Mouse (Mus musculus): Measurements from ENCODE around the gene Gpr4. TPM values are rescaled to one million over a fixed set of nuclear protein-coding genes. Genes with fewer than 3 reads are reported as not detected.

The Gpr4 gene
- polyA plus RNA-seq, 1 experiment = 3.3 TPM

GRCm38 (mm10) chr7:19165656-19166423 is 46.5 kb upstream of the Gpr4 start, which contains the start of gene Gipr:
TSS of gene Gipr (minus strand) at chr7:19166127.
- Histone ChIP-seq H3K27ac (ENCODE audit: insufficient read depth, low read length) (no peak within 1 kb of the TSS), H3K27me3 (ENCODE audit: control insufficient read depth, insufficient read depth, low read length, poor library complexity, severe bottlenecking) (no peaks in the 10 kb centered on the region), H3K9me3 (replicated peaks; ENCODE audit: control insufficient read depth, insufficient read depth, low read length, poor library complexity, severe bottlenecking) (no peaks in the 10 kb centered on the region), H3K36me3 (ENCODE audit: control insufficient read depth, insufficient read depth, low read length, poor library complexity, severe bottlenecking) (no peaks in the 10 kb centered on the region), H3K9ac (ENCODE audit: low read depth, poor library complexity, severe bottlenecking) (no peak within 1 kb of the TSS), H3K4me3 (ENCODE audit: low read depth, low read length) (peak within 1 kb of the TSS; percentile 40), H3K4me1 (ENCODE audit: control insufficient read depth, insufficient read depth, low read length) (peaks cover 2% of the 10 kb centered on the region)
- no peak for TF ChIP-seq CTCF (IDR thresholded peaks at IDR 0.05; ENCODE audit: low read depth, low read length)
- no peak for TF ChIP-seq POLR2A (IDR thresholded peaks at IDR 0.05; ENCODE audit: insufficient read depth, low read length)
- no peak for TF ChIP-seq EP300 (IDR thresholded peaks at IDR 0.05; ENCODE audit: insufficient read depth, low read depth, low read length)

- TF ChIP-seq EP300 (IDR thresholded peaks at IDR 0.05; ENCODE audit: insufficient read depth, low read depth, low read length) (no peak), CTCF (IDR thresholded peaks at IDR 0.05; ENCODE audit: low read depth, low read length) (peak; percentile 50)
- Histone ChIP-seq H3K27ac (ENCODE audit: insufficient read depth, low read length) (no peak overlapping the region), H3K4me1 (ENCODE audit: control insufficient read depth, insufficient read depth, low read length) (peaks cover 2% of the 10 kb centered on the region), H3K9ac (ENCODE audit: low read depth, poor library complexity, severe bottlenecking) (no peak overlapping the region), H3K27me3 (ENCODE audit: control insufficient read depth, insufficient read depth, low read length, poor library complexity, severe bottlenecking) (no peaks in the 10 kb centered on the region), H3K9me3 (replicated peaks; ENCODE audit: control insufficient read depth, insufficient read depth, low read length, poor library complexity, severe bottlenecking) (no peaks in the 10 kb centered on the region), H3K36me3 (ENCODE audit: control insufficient read depth, insufficient read depth, low read length, poor library complexity, severe bottlenecking) (no peaks in the 10 kb centered on the region), H3K4me3 (ENCODE audit: low read depth, low read length) (no peak overlapping the region)
Measured at GRCm38 (mm10) chr7:19166990-19167389, 45.3 kb upstream of the Gpr4 start.

- H3K9me3 ChIP-seq (replicated peaks; ENCODE audit: control insufficient read depth, insufficient read depth, low read length, poor library complexity, severe bottlenecking) = no peaks in the 10 kb centered on the region
- no peaks in the 10 kb centered on the region for H3K27me3 ChIP-seq (ENCODE audit: control insufficient read depth, insufficient read depth, low read length, poor library complexity, severe bottlenecking)
- no peak for TF ChIP-seq EP300 (IDR thresholded peaks at IDR 0.05; ENCODE audit: insufficient read depth, low read depth, low read length)
- no peak for TF ChIP-seq CTCF (IDR thresholded peaks at IDR 0.05; ENCODE audit: low read depth, low read length)
- no peak for TF ChIP-seq POLR2A (IDR thresholded peaks at IDR 0.05; ENCODE audit: insufficient read depth, low read length)
- no peak overlapping the region for H3K9ac ChIP-seq (ENCODE audit: low read depth, poor library complexity, severe bottlenecking)
- no peak overlapping the region for H3K4me3 ChIP-seq (ENCODE audit: low read depth, low read length)
- no peaks in the 10 kb centered on the region for H3K36me3 ChIP-seq (ENCODE audit: control insufficient read depth, insufficient read depth, low read length, poor library complexity, severe bottlenecking)
- H3K27ac ChIP-seq (ENCODE audit: insufficient read depth, low read length) = no peak overlapping the region
- H3K4me1 ChIP-seq (ENCODE audit: control insufficient read depth, insufficient read depth, low read length) = peaks cover 3% of the 10 kb centered on the region
Measured at GRCm38 (mm10) chr7:19169506-19169905, 42.8 kb upstream of the Gpr4 start.

- Histone ChIP-seq H3K27ac (ENCODE audit: insufficient read depth, low read length) (no peak overlapping the region), H3K27me3 (ENCODE audit: control insufficient read depth, insufficient read depth, low read length, poor library complexity, severe bottlenecking) (no peaks in the 10 kb centered on the region), H3K4me3 (ENCODE audit: low read depth, low read length) (no peak overlapping the region), H3K36me3 (ENCODE audit: control insufficient read depth, insufficient read depth, low read length, poor library complexity, severe bottlenecking) (no peaks in the 10 kb centered on the region), H3K9me3 (replicated peaks; ENCODE audit: control insufficient read depth, insufficient read depth, low read length, poor library complexity, severe bottlenecking) (no peaks in the 10 kb centered on the region), H3K4me1 (ENCODE audit: control insufficient read depth, insufficient read depth, low read length) (peaks cover 3% of the 10 kb centered on the region), H3K9ac (ENCODE audit: low read depth, poor library complexity, severe bottlenecking) (no peak overlapping the region)
- no peak for TF ChIP-seq EP300 (IDR thresholded peaks at IDR 0.05; ENCODE audit: insufficient read depth, low read depth, low read length)
- TF ChIP-seq CTCF (IDR thresholded peaks at IDR 0.05; ENCODE audit: low read depth, low read length) = no peak
- no peak for TF ChIP-seq POLR2A (IDR thresholded peaks at IDR 0.05; ENCODE audit: insufficient read depth, low read length)
Measured at GRCm38 (mm10) chr7:19170142-19170541, 42.2 kb upstream of the Gpr4 start.

DNA sequence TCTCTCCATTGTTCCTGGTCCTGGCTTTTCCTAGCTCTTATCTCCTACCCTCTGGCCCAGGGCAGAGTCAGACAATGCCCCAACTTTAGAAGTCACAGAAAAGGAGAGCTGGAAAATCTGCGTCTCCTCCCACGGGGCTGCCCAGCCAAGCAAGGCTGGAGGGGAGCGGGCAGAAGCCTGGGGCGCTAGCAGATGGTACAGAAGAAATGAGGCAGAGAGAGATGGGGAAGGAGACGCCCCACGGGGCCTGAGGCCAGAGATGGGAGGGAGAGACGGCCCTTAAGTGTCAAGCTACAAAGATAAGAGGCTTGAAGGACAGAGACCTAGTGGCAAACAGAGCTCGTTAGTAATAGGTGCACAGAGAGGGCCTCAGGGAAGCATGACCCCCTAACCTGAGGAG is 40.5 kb upstream of the Gpr4 start:
- H3K9ac ChIP-seq (ENCODE audit: low read depth, poor library complexity, severe bottlenecking) = no peak overlapping the region
- H3K4me1 ChIP-seq (ENCODE audit: control insufficient read depth, insufficient read depth, low read length) = peaks cover 3% of the 10 kb centered on the region
- TF ChIP-seq EP300 (IDR thresholded peaks at IDR 0.05; ENCODE audit: insufficient read depth, low read depth, low read length) (no peak), CTCF (IDR thresholded peaks at IDR 0.05; ENCODE audit: low read depth, low read length) (no peak), POLR2A (IDR thresholded peaks at IDR 0.05; ENCODE audit: insufficient read depth, low read length) (no peak)
- H3K27ac ChIP-seq (ENCODE audit: insufficient read depth, low read length) = no peak overlapping the region
- no peaks in the 10 kb centered on the region for H3K9me3 ChIP-seq (replicated peaks; ENCODE audit: control insufficient read depth, insufficient read depth, low read length, poor library complexity, severe bottlenecking)
- H3K36me3 ChIP-seq (ENCODE audit: control insufficient read depth, insufficient read depth, low read length, poor library complexity, severe bottlenecking) = no peaks in the 10 kb centered on the region
- no peaks in the 10 kb centered on the region for H3K27me3 ChIP-seq (ENCODE audit: control insufficient read depth, insufficient read depth, low read length, poor library complexity, severe bottlenecking)
- no peak overlapping the region for H3K4me3 ChIP-seq (ENCODE audit: low read depth, low read length)

- H3K27me3 ChIP-seq (ENCODE audit: control insufficient read depth, insufficient read depth, low read length, poor library complexity, severe bottlenecking) = no peaks in the 10 kb centered on the region
- TF ChIP-seq POLR2A (IDR thresholded peaks at IDR 0.05; ENCODE audit: insufficient read depth, low read length) (no peak), EP300 (IDR thresholded peaks at IDR 0.05; ENCODE audit: insufficient read depth, low read depth, low read length) (no peak), CTCF (IDR thresholded peaks at IDR 0.05; ENCODE audit: low read depth, low read length) (peak; percentile 77)
- no peaks in the 10 kb centered on the region for H3K36me3 ChIP-seq (ENCODE audit: control insufficient read depth, insufficient read depth, low read length, poor library complexity, severe bottlenecking)
- H3K27ac ChIP-seq (ENCODE audit: insufficient read depth, low read length) = no peak overlapping the region
- H3K4me1 ChIP-seq (ENCODE audit: control insufficient read depth, insufficient read depth, low read length) = peaks cover 3% of the 10 kb centered on the region
- peak overlapping the region; percentile 36 for H3K4me3 ChIP-seq (ENCODE audit: low read depth, low read length)
- H3K9me3 ChIP-seq (replicated peaks; ENCODE audit: control insufficient read depth, insufficient read depth, low read length, poor library complexity, severe bottlenecking) = no peaks in the 10 kb centered on the region
- H3K9ac ChIP-seq (ENCODE audit: low read depth, poor library complexity, severe bottlenecking) = no peak overlapping the region
Measured at GRCm38 (mm10) chr7:19172874-19173273, 39.5 kb upstream of the Gpr4 start.

Measured in ES-Bruce4 (cell line).